Mouse (Mus musculus): ENCODE measurements around the gene Cnnm4.

Cnnm4 gene

GRCm38 (mm10) chr1:36473211-36473780 is 1.9 kb downstream of the Cnnm4 start:
- DNase-seq = no peak

- no peak for DNase-seq
Measured at GRCm38 (mm10) chr1:36474646-36475045, 3.2 kb downstream of the Cnnm4 start.

GRCm38 (mm10) chr1:36475480-36476110 is 4.2 kb downstream of the Cnnm4 start:
- DNase-seq = no peak

- no peak for DNase-seq
Measured at GRCm38 (mm10) chr1:36476426-36476825, 5.0 kb downstream of the Cnnm4 start.

- no peak for DNase-seq
Measured at GRCm38 (mm10) chr1:36478343-36478795, 6.9 kb downstream of the Cnnm4 start.

- no peak for DNase-seq
Measured at GRCm38 (mm10) chr1:36479903-36480899, 8.8 kb downstream of the Cnnm4 start.

- DNase-seq = no peak
Measured at GRCm38 (mm10) chr1:36483825-36484224, 12.4 kb downstream of the Cnnm4 start.

- DNase-seq = no peak
Measured at GRCm38 (mm10) chr1:36485080-36485479, 13.7 kb downstream of the Cnnm4 start.

- DNase-seq = no peak
Measured at GRCm38 (mm10) chr1:36487111-36487510, 15.7 kb downstream of the Cnnm4 start.

GRCm38 (mm10) chr1:36489661-36490060 is 18.2 kb downstream of the Cnnm4 start:
- DNase-seq = no peak

GRCm38 (mm10) chr1:36492416-36493139 is 21.2 kb downstream of the Cnnm4 start:
- no peak for DNase-seq

GRCm38 (mm10) chr1:36493299-36493698 is 21.9 kb downstream of the Cnnm4 start:
- no peak for DNase-seq

- no peak for DNase-seq
Measured at GRCm38 (mm10) chr1:36496719-36497118, 25.3 kb downstream of the Cnnm4 start.

- no peak for DNase-seq
Measured at GRCm38 (mm10) chr1:36497312-36497711, 25.9 kb downstream of the Cnnm4 start.

- peak; percentile 60 for DNase-seq
Measured at GRCm38 (mm10) chr1:36501261-36501660, 29.8 kb downstream of the Cnnm4 start.

GRCm38 (mm10) chr1:36508238-36508637 is 36.8 kb downstream of the Cnnm4 start:
- DNase-seq = no peak

- peak; percentile 99 for DNase-seq
Measured at GRCm38 (mm10) chr1:36511289-36512021, 40.0 kb downstream of the Cnnm4 start, which contains the start of gene Cnnm3. TSS of gene Cnnm3 (plus strand) at chr1:36511867.

- peak; percentile 65 for DNase-seq
Measured at GRCm38 (mm10) chr1:36512089-36512965, 40.9 kb downstream of the Cnnm4 start.

- DNase-seq = no peak
Measured at GRCm38 (mm10) chr1:36512966-36513280, 41.5 kb downstream of the Cnnm4 start.

- DNase-seq = no peak
Measured at GRCm38 (mm10) chr1:36513310-36513709, 41.9 kb downstream of the Cnnm4 start.

GRCm38 (mm10) chr1:36513718-36514117 is 42.3 kb downstream of the Cnnm4 start:
- no peak for DNase-seq

All from right cerebral cortex, adult 18-20 months (tissue).